Mouse (Mus musculus): Measurements from ENCODE around the gene Ppip5k2. TPM values are rescaled to one million over a fixed set of nuclear protein-coding genes. Genes with fewer than 3 reads are reported as not detected.

Ppip5k2 gene
- polyA plus RNA-seq, 1 experiment, result 3.7 TPM

DNA sequence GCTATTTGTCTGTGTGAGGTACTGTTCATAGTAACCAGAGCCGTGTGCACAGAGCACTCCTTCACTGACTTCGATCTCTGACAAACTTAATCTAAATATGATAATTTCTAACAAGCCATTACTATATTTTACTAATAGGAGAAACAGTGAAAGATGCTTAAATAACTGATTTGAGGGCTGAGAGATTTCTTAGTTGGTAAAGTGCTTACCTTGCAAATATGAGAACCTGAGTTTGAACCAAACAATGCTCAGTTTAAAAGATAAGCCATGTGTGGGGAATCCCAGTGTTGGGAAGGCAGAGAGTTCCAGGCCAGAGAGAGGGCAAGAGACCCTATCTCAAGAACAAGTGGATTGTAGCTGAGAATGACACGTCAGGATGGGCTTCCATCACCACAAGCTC, 22.0 kb downstream of the Ppip5k2 start:
- no peak for TF ChIP-seq SRF (IDR thresholded peaks at IDR 0.05; ENCODE audit: control insufficient read depth, insufficient read length, low read depth)
- TF ChIP-seq MYOG (IDR thresholded peaks at IDR 0.05; ENCODE audit: control insufficient read depth in 1 of 3, insufficient read depth in 1 of 3, insufficient read length in 2 of 3, low read depth in 2 of 3), result no peak
- no peak for TF ChIP-seq POLR2A (IDR thresholded peaks at IDR 0.05; ENCODE audit: insufficient read length, low read depth)
- no peak for TF ChIP-seq POLR2AphosphoS2 (IDR thresholded peaks at IDR 0.05; ENCODE audit: insufficient read length, low read depth)
- TF ChIP-seq E2F4 (IDR thresholded peaks at IDR 0.05; ENCODE audit: insufficient read depth), result no peak
- TF ChIP-seq MAX (IDR thresholded peaks at IDR 0.05; ENCODE audit: low read depth), result no peak
- no peak overlapping the region for H3K4me3 ChIP-seq
- H3K27me3 ChIP-seq (ENCODE audit: control insufficient read depth, insufficient read depth, insufficient read length), result no peaks in the 10 kb centered on the region
- no peak overlapping the region for H3K4me2 ChIP-seq (ENCODE audit: low read depth)
- H3K79me2 ChIP-seq (ENCODE audit: control insufficient read depth, insufficient read depth), result no peaks in the 10 kb centered on the region
- no peak overlapping the region for H3ac ChIP-seq (ENCODE audit: control insufficient read depth, insufficient read length)
- H3K36me3 ChIP-seq (ENCODE audit: control insufficient read depth, insufficient read depth), result peaks cover 17% of the 10 kb centered on the region

DNA sequence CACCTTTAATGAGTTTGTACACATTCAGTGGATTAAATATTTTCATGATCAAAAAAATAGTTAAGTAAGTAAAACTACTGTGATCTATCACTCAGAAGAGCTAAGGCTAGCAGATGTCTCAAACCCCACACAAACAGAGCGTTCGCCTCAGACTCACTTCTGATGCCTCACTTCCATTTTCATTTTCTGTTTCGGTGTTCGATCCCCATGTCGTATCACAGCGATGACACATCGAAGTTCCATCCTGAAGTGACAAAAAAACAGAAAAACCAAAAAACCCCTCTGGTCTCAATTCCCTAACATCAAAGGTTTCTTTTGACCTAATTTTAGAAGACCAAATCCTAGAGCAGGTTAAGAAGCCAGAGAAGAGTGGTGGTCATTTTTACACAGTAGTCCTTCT, 23.9 kb downstream of the Ppip5k2 start:
- TF ChIP-seq SRF (IDR thresholded peaks at IDR 0.05; ENCODE audit: control insufficient read depth, insufficient read length, low read depth) (no peak), MYOD1 (IDR thresholded peaks at IDR 0.05; ENCODE audit: control insufficient read depth in 1 of 3, insufficient read length in 2 of 3, low read depth in 2 of 3) (no peak), TCF3 (IDR thresholded peaks at IDR 0.05; ENCODE audit: insufficient read length, low read depth) (no peak), REST (IDR thresholded peaks at IDR 0.05; ENCODE audit: insufficient read depth, insufficient read length) (no peak)
- no peaks in the 10 kb centered on the region for H3K27me3 ChIP-seq (ENCODE audit: control insufficient read depth, insufficient read depth, insufficient read length)
- H3K4me2 ChIP-seq (ENCODE audit: low read depth), result no peak overlapping the region
- peaks cover 24% of the 10 kb centered on the region for H3K36me3 ChIP-seq (ENCODE audit: control insufficient read depth, insufficient read depth)
- no peaks in the 10 kb centered on the region for H3K79me2 ChIP-seq (ENCODE audit: control insufficient read depth, insufficient read depth)
- H3K4me3 ChIP-seq, result no peak overlapping the region
- H3ac ChIP-seq (ENCODE audit: control insufficient read depth, insufficient read length), result no peak overlapping the region

DNA sequence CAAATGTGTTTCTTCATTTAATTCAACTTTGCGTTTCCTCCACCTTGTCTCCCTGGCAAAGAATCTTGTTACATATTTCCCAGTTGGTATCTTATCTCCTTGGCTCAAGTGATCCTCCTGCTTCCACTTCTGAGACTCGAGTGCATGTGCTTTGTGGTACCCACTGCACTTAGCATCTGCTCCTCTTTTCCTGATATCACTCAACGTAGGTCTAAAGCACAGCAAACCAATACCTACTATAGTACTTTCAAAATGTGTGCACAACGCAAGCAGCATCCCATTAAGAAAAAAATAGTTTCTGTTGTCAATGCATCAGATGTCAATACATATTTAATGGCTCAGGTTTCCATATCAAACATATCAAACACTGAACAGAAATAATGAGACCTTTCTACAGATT, 24.5 kb downstream of the Ppip5k2 start:
- TF ChIP-seq POLR2A (IDR thresholded peaks at IDR 0.05; ENCODE audit: insufficient read length, low read depth), result no peak
- TF ChIP-seq TCF3 (IDR thresholded peaks at IDR 0.05; ENCODE audit: insufficient read length, low read depth), result no peak
- TF ChIP-seq SRF (IDR thresholded peaks at IDR 0.05; ENCODE audit: control insufficient read depth, insufficient read length, low read depth), result no peak
- TF ChIP-seq USF1 (IDR thresholded peaks at IDR 0.05; ENCODE audit: low read depth), result no peak
- TF ChIP-seq TCF12 (IDR thresholded peaks at IDR 0.05; ENCODE audit: insufficient read depth, poor library complexity, severe bottlenecking), result no peak
- no peak for TF ChIP-seq E2F4 (IDR thresholded peaks at IDR 0.05; ENCODE audit: insufficient read depth)
- no peak for TF ChIP-seq REST (IDR thresholded peaks at IDR 0.05; ENCODE audit: insufficient read depth, insufficient read length)
- TF ChIP-seq MYOG (IDR thresholded peaks at IDR 0.05; ENCODE audit: control insufficient read depth in 1 of 3, insufficient read depth in 1 of 3, insufficient read length in 2 of 3, low read depth in 2 of 3), result no peak
- Histone ChIP-seq H3K36me3 (ENCODE audit: control insufficient read depth, insufficient read depth) (peaks cover 27% of the 10 kb centered on the region), H3K4me3 (no peak overlapping the region), H3ac (ENCODE audit: control insufficient read depth, insufficient read length) (no peak overlapping the region), H3K4me2 (ENCODE audit: low read depth) (no peak overlapping the region), H3K79me2 (ENCODE audit: control insufficient read depth, insufficient read depth) (no peaks in the 10 kb centered on the region), H3K27me3 (ENCODE audit: control insufficient read depth, insufficient read depth, insufficient read length) (no peaks in the 10 kb centered on the region)

DNA sequence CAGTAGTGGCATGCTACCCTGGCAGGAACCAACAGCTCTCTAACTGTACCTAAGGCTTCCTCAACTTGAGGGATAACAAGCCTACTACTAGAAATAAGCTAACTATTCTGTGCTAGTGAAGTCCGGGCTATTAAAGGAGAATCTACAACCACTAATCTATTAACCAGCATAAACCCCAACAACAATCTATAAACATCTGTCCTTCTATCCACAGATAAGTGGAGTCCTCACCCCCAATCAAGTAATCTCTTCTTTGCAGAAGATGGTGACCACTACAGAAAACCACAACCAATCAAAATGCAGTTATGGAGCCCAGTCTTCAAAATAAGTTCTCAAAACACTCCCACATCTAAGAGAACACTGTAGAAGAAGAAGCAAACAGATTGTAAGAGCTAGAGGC, 27.1 kb downstream of the Ppip5k2 start:
- H3ac ChIP-seq (ENCODE audit: control insufficient read depth, insufficient read length), result no peak overlapping the region
- no peaks in the 10 kb centered on the region for H3K79me2 ChIP-seq (ENCODE audit: control insufficient read depth, insufficient read depth)
- H3K36me3 ChIP-seq (ENCODE audit: control insufficient read depth, insufficient read depth), result peaks cover 31% of the 10 kb centered on the region
- H3K4me3 ChIP-seq, result no peak overlapping the region
- no peak overlapping the region for H3K4me2 ChIP-seq (ENCODE audit: low read depth)
- no peak for TF ChIP-seq MYOD1 (IDR thresholded peaks at IDR 0.05; ENCODE audit: control insufficient read depth in 1 of 3, insufficient read length in 2 of 3, low read depth in 2 of 3)
- no peak for TF ChIP-seq TCF3 (IDR thresholded peaks at IDR 0.05; ENCODE audit: insufficient read length, low read depth)
- TF ChIP-seq POLR2AphosphoS2 (IDR thresholded peaks at IDR 0.05; ENCODE audit: insufficient read length, low read depth), result no peak
- TF ChIP-seq SRF (IDR thresholded peaks at IDR 0.05; ENCODE audit: control insufficient read depth, insufficient read length, low read depth), result no peak
- no peak for TF ChIP-seq E2F4 (IDR thresholded peaks at IDR 0.05; ENCODE audit: insufficient read depth)
- no peak for TF ChIP-seq REST (IDR thresholded peaks at IDR 0.05; ENCODE audit: insufficient read depth, insufficient read length)
- TF ChIP-seq POLR2A (IDR thresholded peaks at IDR 0.05; ENCODE audit: insufficient read length, low read depth), result no peak
- no peak for TF ChIP-seq MAX (IDR thresholded peaks at IDR 0.05; ENCODE audit: low read depth)
- TF ChIP-seq USF1 (IDR thresholded peaks at IDR 0.05; ENCODE audit: low read depth), result no peak
- no peak for TF ChIP-seq MYOG (IDR thresholded peaks at IDR 0.05; ENCODE audit: control insufficient read depth in 1 of 3, insufficient read depth in 1 of 3, insufficient read length in 2 of 3, low read depth in 2 of 3)
- TF ChIP-seq CEBPB (IDR thresholded peaks at IDR 0.05; ENCODE audit: insufficient read depth, poor library complexity, severe bottlenecking), result no peak
- TF ChIP-seq TCF12 (IDR thresholded peaks at IDR 0.05; ENCODE audit: insufficient read depth, poor library complexity, severe bottlenecking), result no peak
- no peaks in the 10 kb centered on the region for H3K27me3 ChIP-seq (ENCODE audit: control insufficient read depth, insufficient read depth, insufficient read length)

DNA sequence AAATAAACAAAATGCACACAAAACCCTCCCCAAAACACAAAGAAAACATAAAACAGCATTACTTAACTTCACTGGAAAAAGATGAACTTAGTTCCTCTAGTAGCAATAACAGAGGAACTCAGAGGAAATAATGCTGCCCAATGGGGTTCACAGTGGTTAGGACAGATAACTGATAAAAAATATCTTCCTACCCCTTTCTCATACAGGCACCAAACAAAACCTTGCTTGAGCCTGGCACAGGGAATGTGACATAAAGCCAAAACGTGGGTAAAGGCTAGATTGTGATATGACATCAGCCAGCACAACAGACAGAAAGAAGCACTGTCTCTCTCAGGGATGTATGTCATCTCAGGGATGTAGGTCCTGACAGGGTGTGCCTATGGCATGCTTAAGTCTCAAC, 40.9 kb downstream of the Ppip5k2 start:
- H3K27me3 ChIP-seq (ENCODE audit: control insufficient read depth, insufficient read depth, insufficient read length), result no peaks in the 10 kb centered on the region
- H3K36me3 ChIP-seq (ENCODE audit: control insufficient read depth, insufficient read depth), result peaks cover 13% of the 10 kb centered on the region
- no peaks in the 10 kb centered on the region for H3K79me2 ChIP-seq (ENCODE audit: control insufficient read depth, insufficient read depth)
- no peak for TF ChIP-seq POLR2AphosphoS2 (IDR thresholded peaks at IDR 0.05; ENCODE audit: insufficient read length, low read depth)
- no peak for TF ChIP-seq REST (IDR thresholded peaks at IDR 0.05; ENCODE audit: insufficient read depth, insufficient read length)
- no peak for TF ChIP-seq MYOD1 (IDR thresholded peaks at IDR 0.05; ENCODE audit: control insufficient read depth in 1 of 3, insufficient read length in 2 of 3, low read depth in 2 of 3)
- no peak for TF ChIP-seq POLR2A (IDR thresholded peaks at IDR 0.05; ENCODE audit: insufficient read length, low read depth)
- no peak for TF ChIP-seq CEBPB (IDR thresholded peaks at IDR 0.05; ENCODE audit: insufficient read depth, poor library complexity, severe bottlenecking)
- no peak for TF ChIP-seq MYOG (IDR thresholded peaks at IDR 0.05; ENCODE audit: control insufficient read depth in 1 of 3, insufficient read depth in 1 of 3, insufficient read length in 2 of 3, low read depth in 2 of 3)
- no peak for TF ChIP-seq E2F4 (IDR thresholded peaks at IDR 0.05; ENCODE audit: insufficient read depth)
- no peak for TF ChIP-seq TCF3 (IDR thresholded peaks at IDR 0.05; ENCODE audit: insufficient read length, low read depth)
- no peak for TF ChIP-seq TCF12 (IDR thresholded peaks at IDR 0.05; ENCODE audit: insufficient read depth, poor library complexity, severe bottlenecking)
- no peak for TF ChIP-seq SRF (IDR thresholded peaks at IDR 0.05; ENCODE audit: control insufficient read depth, insufficient read length, low read depth)
- TF ChIP-seq USF1 (IDR thresholded peaks at IDR 0.05; ENCODE audit: low read depth), result no peak
- TF ChIP-seq MAX (IDR thresholded peaks at IDR 0.05; ENCODE audit: low read depth), result no peak
- no peak overlapping the region for H3K4me3 ChIP-seq
- H3K4me2 ChIP-seq (ENCODE audit: low read depth), result no peak overlapping the region
- H3ac ChIP-seq (ENCODE audit: control insufficient read depth, insufficient read length), result no peak overlapping the region
